Mouse (Mus musculus): ENCODE data around the gene Klhl29. TPM values are rescaled to one million over a fixed set of nuclear protein-coding genes. Genes with fewer than 3 reads are reported as not detected.
A peak's percentile ranks its signal among the peaks of the same experiment; 100 is the strongest.

Klhl29 gene
- total and polyA plus RNA-seq, 3 experiments, result 0.41 to 0.57 (median 0.42) TPM

- Histone ChIP-seq H3K36me3 (ENCODE audit: control insufficient read depth, insufficient read depth, low read length) (no peaks in the 10 kb centered on the region), H3K4me1 (ENCODE audit: control insufficient read depth, insufficient read depth, low read length) (no peaks in the 10 kb centered on the region), H3K27me3 (ENCODE audit: control insufficient read depth, insufficient read depth, low read length) (no peaks in the 10 kb centered on the region), H3K79me2 (replicated peaks; ENCODE audit: control insufficient read depth, insufficient read depth, low read length) (no peaks in the 10 kb centered on the region), H3K4me3 (no peak overlapping the region), H3K9ac (ENCODE audit: low read depth, low read length) (no peak overlapping the region), H3K27ac (no peak overlapping the region)
- WGBS, result 77% methylated on average over 2 of the region's 2 CpGs
- DNase-seq, result no peak
- TF ChIP-seq POLR2A (IDR thresholded peaks at IDR 0.05; ENCODE audit: insufficient read depth, low read depth, low read length) (no peak), CTCF (IDR thresholded peaks at IDR 0.05) (no peak), EP300 (IDR thresholded peaks at IDR 0.05; ENCODE audit: insufficient read depth, low read depth, low read length) (no peak)
- intact Hi-C loops (cut with DNase I), result no loop called here
Measured at GRCm38 (mm10) chr12:5282611-5283010, 92.9 kb downstream of the Klhl29 start.

- H3K27me3 ChIP-seq (ENCODE audit: control insufficient read depth, insufficient read depth, low read length), result no peaks in the 10 kb centered on the region
- H3K4me3 ChIP-seq, result no peak overlapping the region
- intact Hi-C loops (cut with DNase I), result no loop called here
- no peak for DNase-seq
- H3K36me3 ChIP-seq (ENCODE audit: control insufficient read depth, insufficient read depth, low read length), result no peaks in the 10 kb centered on the region
- 56% methylated on average over 1 of the region's 1 CpGs for WGBS
- peaks cover 2% of the 10 kb centered on the region; the same call in 1 of the 2 replicates for H3K4me1 ChIP-seq (ENCODE audit: control insufficient read depth, insufficient read depth, low read length)
- no peak for TF ChIP-seq EP300 (IDR thresholded peaks at IDR 0.05; ENCODE audit: insufficient read depth, low read depth, low read length)
- no peak for TF ChIP-seq POLR2A (IDR thresholded peaks at IDR 0.05; ENCODE audit: insufficient read depth, low read depth, low read length)
- TF ChIP-seq CTCF (IDR thresholded peaks at IDR 0.05), result no peak
- no peak overlapping the region for H3K9ac ChIP-seq (ENCODE audit: low read depth, low read length)
- no peak overlapping the region for H3K27ac ChIP-seq
- H3K79me2 ChIP-seq (replicated peaks; ENCODE audit: control insufficient read depth, insufficient read depth, low read length), result no peaks in the 10 kb centered on the region
Measured at GRCm38 (mm10) chr12:5279873-5280272, 95.6 kb downstream of the Klhl29 start.

- H3K36me3 ChIP-seq (ENCODE audit: control insufficient read depth, insufficient read depth, low read length), result no peaks in the 10 kb centered on the region
- intact Hi-C loops (cut with DNase I), result no loop called here
- H3K4me3 ChIP-seq, result no peak overlapping the region
- peak in 1 of 2 experiments; percentile 26 for DNase-seq
- TF ChIP-seq CTCF (IDR thresholded peaks at IDR 0.05) (no peak), POLR2A (IDR thresholded peaks at IDR 0.05; ENCODE audit: insufficient read depth, low read depth, low read length) (no peak), EP300 (IDR thresholded peaks at IDR 0.05; ENCODE audit: insufficient read depth, low read depth, low read length) (no peak)
- WGBS, result 36% methylated on average over 9 of the region's 9 CpGs
- H3K9ac ChIP-seq (ENCODE audit: low read depth, low read length), result no peak overlapping the region
- peaks cover 2% of the 10 kb centered on the region; the same call in 1 of the 2 replicates for H3K4me1 ChIP-seq (ENCODE audit: control insufficient read depth, insufficient read depth, low read length)
- no peaks in the 10 kb centered on the region for H3K27me3 ChIP-seq (ENCODE audit: control insufficient read depth, insufficient read depth, low read length)
- no peaks in the 10 kb centered on the region for H3K79me2 ChIP-seq (replicated peaks; ENCODE audit: control insufficient read depth, insufficient read depth, low read length)
- H3K27ac ChIP-seq, result no peak overlapping the region
Measured at GRCm38 (mm10) chr12:5277028-5277427, 98.5 kb downstream of the Klhl29 start.

- WGBS, result 79% methylated on average over 6 of the region's 6 CpGs
Measured at GRCm38 (mm10) chr12:5275507-5275936, 100.0 kb downstream of the Klhl29 start.

GRCm38 (mm10) chr12:5274519-5274944 lies 101.0 kb downstream of the Klhl29 start:
- intact Hi-C loops (cut with DNase I), result no loop called here
- Histone ChIP-seq H3K9ac (ENCODE audit: low read depth, low read length) (no peak overlapping the region), H3K27me3 (ENCODE audit: control insufficient read depth, insufficient read depth, low read length) (no peaks in the 10 kb centered on the region), H3K4me1 (ENCODE audit: control insufficient read depth, insufficient read depth, low read length) (peaks cover 2% of the 10 kb centered on the region; the same call in 1 of the 2 replicates), H3K27ac (no peak overlapping the region), H3K36me3 (ENCODE audit: control insufficient read depth, insufficient read depth, low read length) (no peaks in the 10 kb centered on the region), H3K79me2 (replicated peaks; ENCODE audit: control insufficient read depth, insufficient read depth, low read length) (no peaks in the 10 kb centered on the region), H3K4me3 (no peak overlapping the region)
- WGBS, result 84% methylated on average over 8 of the region's 8 CpGs
- TF ChIP-seq EP300 (IDR thresholded peaks at IDR 0.05; ENCODE audit: insufficient read depth, low read depth, low read length) (no peak), POLR2A (IDR thresholded peaks at IDR 0.05; ENCODE audit: insufficient read depth, low read depth, low read length) (no peak), CTCF (IDR thresholded peaks at IDR 0.05) (no peak)
- no peak for DNase-seq

More at GRCm38 (mm10) chr12:5275507-5275936, 100.0 kb downstream of the Klhl29 start:
- DNase-seq, result no peak
- Histone ChIP-seq H3K4me3 (no peak overlapping the region), H3K27me3 (ENCODE audit: control insufficient read depth, insufficient read depth, low read length) (no peaks in the 10 kb centered on the region), H3K27ac (no peak overlapping the region), H3K79me2 (replicated peaks; ENCODE audit: control insufficient read depth, insufficient read depth, low read length) (no peaks in the 10 kb centered on the region), H3K36me3 (ENCODE audit: control insufficient read depth, insufficient read depth, low read length) (no peaks in the 10 kb centered on the region), H3K9ac (ENCODE audit: low read depth, low read length) (no peak overlapping the region), H3K4me1 (ENCODE audit: control insufficient read depth, insufficient read depth, low read length) (peaks cover 2% of the 10 kb centered on the region; the same call in 1 of the 2 replicates)
- TF ChIP-seq EP300 (IDR thresholded peaks at IDR 0.05; ENCODE audit: insufficient read depth, low read depth, low read length) (no peak), CTCF (IDR thresholded peaks at IDR 0.05) (no peak), POLR2A (IDR thresholded peaks at IDR 0.05; ENCODE audit: insufficient read depth, low read depth, low read length) (no peak)
- intact Hi-C loops (cut with DNase I), result no loop called here

GRCm38 (mm10) chr12:5273316-5274047 lies 102.0 kb downstream of the Klhl29 start:
- peaks cover 2% of the 10 kb centered on the region; the same call in 1 of the 2 replicates for H3K4me1 ChIP-seq (ENCODE audit: control insufficient read depth, insufficient read depth, low read length)
- no peaks in the 10 kb centered on the region for H3K27me3 ChIP-seq (ENCODE audit: control insufficient read depth, insufficient read depth, low read length)
- TF ChIP-seq EP300 (IDR thresholded peaks at IDR 0.05; ENCODE audit: insufficient read depth, low read depth, low read length) (no peak), POLR2A (IDR thresholded peaks at IDR 0.05; ENCODE audit: insufficient read depth, low read depth, low read length) (no peak), CTCF (IDR thresholded peaks at IDR 0.05) (no peak)
- peak in 1 of 2 experiments; percentile 50 for DNase-seq
- 30% methylated on average over 4 of the region's 4 CpGs for WGBS
- no peak overlapping the region for H3K27ac ChIP-seq
- no peak overlapping the region for H3K9ac ChIP-seq (ENCODE audit: low read depth, low read length)
- no peaks in the 10 kb centered on the region for H3K79me2 ChIP-seq (replicated peaks; ENCODE audit: control insufficient read depth, insufficient read depth, low read length)
- H3K4me3 ChIP-seq, result no peak overlapping the region
- intact Hi-C loops (cut with DNase I), result no loop called here
- no peaks in the 10 kb centered on the region for H3K36me3 ChIP-seq (ENCODE audit: control insufficient read depth, insufficient read depth, low read length)
